Mouse (Mus musculus) liver, postnatal 0 days (tissue): ENCODE measurements around the gene Dock1. TPM values are rescaled to one million over a fixed set of nuclear protein-coding genes. Genes with fewer than 3 reads are reported as not detected.
A peak's percentile ranks its signal among the peaks of the same experiment; 100 is the strongest.

ENCODE experiments used
- ATAC-seq: fragments of 200-750 bp; cut with Nextera tagmentation; 2 replicates; pipeline ENCODE4 v1.8.0; 2017; ENCODE audit warnings: mild to moderate bottlenecking, moderate library complexity
- DNase-seq: peaks from one replicate; pipeline ENCODE4 v3.0.0-alpha.2; 2016
- H3K27ac ChIP-seq: fragments of 300-500 bp; sonication (generic); 2 replicates; pipeline ENCODE4 v1.5.1; 2014; ENCODE audit warnings: antibody characterized with exemption, moderate library complexity, mild to moderate bottlenecking, low read depth
- H3K27me3 ChIP-seq: fragments of 300-500 bp; sonication (generic); 2 replicates; pipeline ENCODE4 v1.6.1; 2014; ENCODE audit warnings: low read length, control low read depth, mixed read lengths; ENCODE audit not compliant: insufficient read depth
- H3K36me3 ChIP-seq: fragments of 300-500 bp; sonication (generic); replicated peaks from 2 replicates; pipeline ENCODE4 v1.6.1; 2014; ENCODE audit warnings: mild to moderate bottlenecking, control low read depth, low read length, moderate library complexity, mixed read lengths; ENCODE audit not compliant: insufficient read depth
- H3K4me1 ChIP-seq: fragments of 300-500 bp; sonication (generic); 2 replicates; pipeline ENCODE4 v1.6.1; 2014; ENCODE audit warnings: antibody characterized with exemption, mild to moderate bottlenecking, control low read depth; ENCODE audit not compliant: insufficient read depth
- H3K4me2 ChIP-seq: fragments of 300-500 bp; sonication (generic); 2 replicates; pipeline ENCODE4 v1.6.1; 2014; ENCODE audit warnings: low read depth, mild to moderate bottlenecking, low read length, moderate library complexity, mixed read lengths
- H3K4me3 ChIP-seq: fragments of 300-500 bp; sonication (generic); 2 replicates; pipeline ENCODE4 v1.5.1; 2014; ENCODE audit warnings: low read depth, low read length
- H3K9ac ChIP-seq: fragments of 300-500 bp; sonication (generic); replicated peaks from 2 replicates; pipeline ENCODE4 v1.6.1; 2014; ENCODE audit warnings: mild to moderate bottlenecking, moderate library complexity
- H3K9me3 ChIP-seq: fragments of 300-500 bp; sonication (generic); 2 replicates; pipeline ENCODE4 v1.6.1; 2016; ENCODE audit warnings: mild to moderate bottlenecking, control low read depth, low read length, mixed read lengths
- CTCF ChIP-seq: sonication (generic); IDR thresholded peaks from 2 replicates; pipeline ENCODE4 v1.5.1; 2016; ENCODE audit warnings: antibody characterized with exemption, low read depth
- EP300 ChIP-seq: IDR thresholded peaks from 2 replicates; pipeline ENCODE4 v1.6.1; 2016; ENCODE audit warnings: antibody characterized with exemption, low read depth, mild to moderate bottlenecking
- WGBS: fragments of 180-500 bp; shearing (Covaris S2); extraction: QIAGEN DNeasy Blood & Tissue Kit; methylation state at CpG from one replicate; pipeline ENCODE4 v1.1.7; 2014; ENCODE audit not compliant: insufficient replicate concordance; 5-methylcytosine and 5-hydroxymethylcytosine counted together
- polyA plus RNA-seq: library from polyadenylated mRNA; unstranded; fragments of >200 nt; fragmentation: Nextera tagmentation; extraction: Ambion mirVana; gene quantifications from 2 replicates; pipeline ENCODE4 v1.2.1, GENCODE M21; 2015

The Dock1 gene
- polyA plus RNA-seq, 1 experiment from 2014 or later, result 3.2 TPM

- Histone ChIP-seq H3K4me1 (no peaks in the 10 kb centered on the region), H3K27me3 (no peaks in the 10 kb centered on the region), H3K27ac (no peak overlapping the region), H3K9me3 (no peaks in the 10 kb centered on the region), H3K36me3 (no peaks in the 10 kb centered on the region), H3K4me3 (no peak overlapping the region), H3K9ac (no peak overlapping the region), H3K4me2 (no peak overlapping the region)
- 58% methylated on average over 4 of the region's 4 CpGs for WGBS
- no peak for DNase-seq
- ATAC-seq, result no peak
- TF ChIP-seq CTCF (peak; percentile 65), EP300 (no peak)
These were observed 290.4 kb downstream of the Dock1 start for GRCm38 (mm10) chr7:134960871-134961270.

GRCm38 (mm10) chr7:134961608-134962007 lies 291.2 kb downstream of the Dock1 start:
- H3K27ac ChIP-seq, result no peak overlapping the region
- H3K27me3 ChIP-seq, result no peaks in the 10 kb centered on the region
- DNase-seq (no peak), ATAC-seq (no peak)
- no peaks in the 10 kb centered on the region for H3K4me1 ChIP-seq
- no peak overlapping the region for H3K4me3 ChIP-seq
- WGBS, result 77% methylated on average over 2 of the region's 2 CpGs
- no peaks in the 10 kb centered on the region for H3K36me3 ChIP-seq
- H3K9me3 ChIP-seq, result no peaks in the 10 kb centered on the region
- H3K4me2 ChIP-seq, result no peak overlapping the region
- no peak overlapping the region for H3K9ac ChIP-seq
- TF ChIP-seq EP300 (no peak), CTCF (no peak)

- ATAC-seq (no peak), DNase-seq (no peak)
- H3K9ac ChIP-seq, result no peak overlapping the region
- no peak overlapping the region for H3K4me2 ChIP-seq
- 0 out of 2 replicates have a peak, but pooled peaks cover 3% of the 10 kb centered on the region for H3K4me1 ChIP-seq
- H3K36me3 ChIP-seq, result no peaks in the 10 kb centered on the region
- TF ChIP-seq EP300 (no peak), CTCF (no peak)
- H3K27ac ChIP-seq, result no peak overlapping the region
- no peaks in the 10 kb centered on the region for H3K9me3 ChIP-seq
- H3K4me3 ChIP-seq, result no peak overlapping the region
- no peaks in the 10 kb centered on the region for H3K27me3 ChIP-seq
- 77% methylated on average over 3 of the region's 3 CpGs for WGBS
These were observed 319.8 kb downstream of the Dock1 start for GRCm38 (mm10) chr7:134990244-134990643.

- no peak overlapping the region for H3K4me2 ChIP-seq
- H3K36me3 ChIP-seq, result no peaks in the 10 kb centered on the region
- 0 out of 2 replicates have a peak, but pooled peaks cover 3% of the 10 kb centered on the region for H3K4me1 ChIP-seq
- ATAC-seq (no peak), DNase-seq (no peak)
- no peak overlapping the region for H3K9ac ChIP-seq
- WGBS, result 75% methylated on average over 2 of the region's 2 CpGs
- no peaks in the 10 kb centered on the region for H3K27me3 ChIP-seq
- TF ChIP-seq EP300 (no peak), CTCF (no peak)
- no peaks in the 10 kb centered on the region for H3K9me3 ChIP-seq
- no peak overlapping the region for H3K4me3 ChIP-seq
- H3K27ac ChIP-seq, result no peak overlapping the region
These were observed 320.5 kb downstream of the Dock1 start for GRCm38 (mm10) chr7:134990911-134991310.

GRCm38 (mm10) chr7:134994983-134995382 lies 324.5 kb downstream of the Dock1 start:
- no peak overlapping the region for H3K4me3 ChIP-seq
- DNase-seq, result no peak
- H3K9ac ChIP-seq, result no peak overlapping the region
- WGBS, result 85% methylated on average over 5 of the region's 5 CpGs
- no peaks in the 10 kb centered on the region for H3K27me3 ChIP-seq
- H3K9me3 ChIP-seq, result no peaks in the 10 kb centered on the region
- H3K4me1 ChIP-seq, result no peaks in the 10 kb centered on the region
- H3K27ac ChIP-seq, result no peak overlapping the region
- ATAC-seq, result no peak
- H3K36me3 ChIP-seq, result no peaks in the 10 kb centered on the region
- TF ChIP-seq CTCF, result no peak
- TF ChIP-seq EP300, result no peak
- no peak overlapping the region for H3K4me2 ChIP-seq

- H3K27ac ChIP-seq, result no peak overlapping the region
- no peaks in the 10 kb centered on the region for H3K4me1 ChIP-seq
- peak; percentile 3 for DNase-seq
- no peak overlapping the region for H3K4me2 ChIP-seq
- no peak overlapping the region for H3K4me3 ChIP-seq
- no peak for ATAC-seq
- H3K9ac ChIP-seq, result no peak overlapping the region
- H3K9me3 ChIP-seq, result no peaks in the 10 kb centered on the region
- H3K36me3 ChIP-seq, result no peaks in the 10 kb centered on the region
- TF ChIP-seq CTCF (no peak), EP300 (no peak)
- 73% methylated on average over 1 of the region's 1 CpGs for WGBS
- H3K27me3 ChIP-seq, result no peaks in the 10 kb centered on the region
These were observed 331.8 kb downstream of the Dock1 start for GRCm38 (mm10) chr7:135002216-135002615.

- Histone ChIP-seq H3K9me3 (no peaks in the 10 kb centered on the region), H3K4me1 (peaks cover under 1% of the 10 kb centered on the region), H3K4me2 (no peak overlapping the region), H3K9ac (no peak overlapping the region), H3K4me3 (no peak overlapping the region), H3K36me3 (no peaks in the 10 kb centered on the region), H3K27me3 (no peaks in the 10 kb centered on the region), H3K27ac (no peak overlapping the region)
- no peak for DNase-seq
- no peak for ATAC-seq
- TF ChIP-seq CTCF, result no peak
- TF ChIP-seq EP300, result no peak
- 80% methylated on average over 9 of the region's 9 CpGs for WGBS
These were observed 332.4 kb downstream of the Dock1 start for GRCm38 (mm10) chr7:135002891-135003290.
